Mouse (Mus musculus) kidney, embryonic 14.5 days (tissue): ENCODE measurements around the gene Lhx2. TPM values are rescaled to one million over a fixed set of nuclear protein-coding genes. Genes with fewer than 3 reads are reported as not detected.
A peak's percentile ranks its signal among the peaks of the same experiment; 100 is the strongest.

ENCODE experiments used
- ATAC-seq: fragments of 200-750 bp; cut with Nextera tagmentation; 2 replicates; pipeline ENCODE4 v1.8.0; 2017; ENCODE audit warnings: moderate number of reproducible peaks, mild to moderate bottlenecking, moderate TSS enrichment, moderate library complexity; ENCODE audit not compliant: low FRiP score, low TSS enrichment
- H3K27ac ChIP-seq: fragments of 300-500 bp; sonication (generic); 2 replicates; pipeline ENCODE4 v1.5.1; 2014; ENCODE audit warnings: low read depth, mild to moderate bottlenecking, low read length, moderate library complexity, mixed read lengths
- H3K27me3 ChIP-seq: fragments of 300-500 bp; sonication (generic); 2 replicates; pipeline ENCODE4 v1.6.1; 2014; ENCODE audit warnings: mild to moderate bottlenecking, low read length; ENCODE audit not compliant: control insufficient read depth, insufficient read depth
- H3K36me3 ChIP-seq: fragments of 300-500 bp; sonication (generic); 2 replicates; pipeline ENCODE4 v1.6.1; 2014; ENCODE audit warnings: low read length, mixed read lengths; ENCODE audit not compliant: control insufficient read depth, insufficient read depth
- H3K4me1 ChIP-seq: fragments of 300-500 bp; sonication (generic); 2 replicates; pipeline ENCODE4 v1.6.1; 2014; ENCODE audit warnings: low read length, mixed read lengths; ENCODE audit not compliant: control insufficient read depth, insufficient read depth
- H3K4me2 ChIP-seq: fragments of 300-500 bp; sonication (generic); replicated peaks from 2 replicates; pipeline ENCODE4 v1.6.1; 2014; ENCODE audit warnings: low read depth, mild to moderate bottlenecking, low read length
- H3K4me3 ChIP-seq: fragments of 300-500 bp; sonication (generic); 2 replicates; pipeline ENCODE4 v1.5.1; 2014; ENCODE audit warnings: mild to moderate bottlenecking, low read length
- H3K9ac ChIP-seq: fragments of 300-500 bp; sonication (generic); 2 replicates; pipeline ENCODE4 v1.6.1; 2014; ENCODE audit warnings: low read depth, mild to moderate bottlenecking, low read length, moderate library complexity
- H3K9me3 ChIP-seq: fragments of 300-500 bp; sonication (generic); 2 replicates; pipeline ENCODE4 v1.6.1; 2016; ENCODE audit warnings: low read length; ENCODE audit not compliant: control insufficient read depth
- WGBS: fragments of 180-500 bp; shearing (Covaris S2); extraction: QIAGEN DNeasy Blood & Tissue Kit; methylation state at CpG from one replicate; pipeline ENCODE4 v1.1.7; 2014; 5-methylcytosine and 5-hydroxymethylcytosine counted together
- polyA plus RNA-seq: library from polyadenylated mRNA; unstranded; fragments of >200 nt; fragmentation: Nextera tagmentation; extraction: Ambion mirVana; gene quantifications from 2 replicates; pipeline ENCODE4 v1.2.1, GENCODE M21; 2014

Lhx2 gene
- polyA plus RNA-seq, 1 experiment from 2014 or later: not detected

- 62% methylated on average over 5 of the region's 5 CpGs for WGBS
Measured at GRCm38 (mm10) chr2:38367852-38368251, 28.8 kb downstream of the Lhx2 start.

DNA sequence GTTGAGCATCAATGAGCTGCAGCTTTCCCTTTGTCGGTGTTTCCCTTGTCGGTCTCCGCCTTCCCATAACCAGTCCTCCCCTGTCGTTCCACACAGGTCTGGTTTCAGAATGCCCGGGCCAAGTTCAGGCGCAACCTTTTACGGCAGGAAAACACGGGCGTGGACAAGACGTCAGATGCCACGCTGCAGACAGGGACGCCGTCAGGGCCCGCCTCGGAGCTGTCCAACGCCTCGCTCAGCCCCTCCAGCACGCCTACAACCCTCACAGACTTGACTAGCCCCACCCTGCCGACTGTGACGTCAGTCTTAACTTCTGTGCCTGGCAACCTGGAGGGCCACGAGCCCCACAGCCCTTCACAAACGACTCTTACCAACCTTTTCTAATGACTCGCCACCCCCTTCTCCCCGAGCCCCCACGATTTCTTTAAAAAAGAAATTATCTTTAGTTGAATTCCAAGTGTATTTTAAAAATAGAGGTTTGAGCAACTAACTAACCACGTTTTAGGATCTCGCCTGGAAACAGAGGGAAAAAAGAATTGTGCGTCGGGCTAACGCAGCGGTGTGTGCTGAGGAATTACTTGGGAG, 29.8 kb downstream of the Lhx2 start:
- Histone ChIP-seq H3K4me1 (no peaks in the 10 kb centered on the region), H3K27ac (no peak overlapping the region), H3K36me3 (no peaks in the 10 kb centered on the region), H3K4me2 (peak overlapping the region; percentile 32), H3K4me3 (peak overlapping the region; percentile 2; the same call in 1 of the 2 replicates), H3K9ac (no peak overlapping the region), H3K9me3 (no peaks in the 10 kb centered on the region), H3K27me3 (peaks cover 69% of the 10 kb centered on the region)
- peak; percentile 81 for ATAC-seq
- 5% methylated on average over 31 of the region's 31 CpGs for WGBS

More at GRCm38 (mm10) chr2:38367852-38368251, 28.8 kb downstream of the Lhx2 start:
- Histone ChIP-seq H3K4me1 (no peaks in the 10 kb centered on the region), H3K27ac (no peak overlapping the region), H3K27me3 (peaks cover 77% of the 10 kb centered on the region), H3K9ac (no peak overlapping the region), H3K9me3 (no peaks in the 10 kb centered on the region), H3K36me3 (no peaks in the 10 kb centered on the region), H3K4me2 (no peak overlapping the region), H3K4me3 (no peak overlapping the region)
- no peak for ATAC-seq

DNA sequence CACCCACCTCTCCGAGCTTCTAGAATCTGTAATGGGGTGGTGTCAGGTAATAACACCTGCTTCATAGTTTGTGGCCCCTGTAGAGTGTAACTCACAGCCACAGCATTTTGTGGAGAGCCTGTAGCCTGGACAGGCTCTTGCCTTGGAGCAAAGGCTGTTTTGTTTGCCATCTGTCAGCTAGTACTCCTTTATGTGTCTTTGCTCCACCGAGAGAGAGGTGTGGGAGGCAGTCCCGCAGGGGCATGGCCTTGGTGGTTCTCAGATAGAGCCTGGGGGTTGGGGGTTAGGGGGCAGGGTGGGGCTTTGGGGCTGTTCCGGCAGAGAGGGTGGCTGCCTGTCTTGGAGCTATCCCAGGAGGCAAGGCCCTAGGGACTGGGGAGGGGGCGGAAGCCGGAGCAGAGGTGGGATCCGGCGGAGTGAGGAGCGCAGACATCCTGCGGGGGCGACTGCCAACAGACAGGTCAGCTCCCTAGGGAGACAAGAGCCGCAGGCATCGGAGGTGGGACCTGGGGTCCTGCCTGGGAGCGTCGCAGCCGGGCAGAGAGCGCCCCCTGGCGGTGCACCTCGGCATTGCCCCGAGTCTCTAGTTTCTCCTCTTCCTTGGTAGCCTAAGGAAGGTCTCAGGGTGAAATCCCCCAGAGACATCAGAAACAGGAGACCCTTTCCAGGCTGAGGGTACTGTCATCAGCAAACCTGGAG, 36.7 kb downstream of the Lhx2 start:
- 4% methylated on average over 20 of the region's 20 CpGs for WGBS
- H3K27ac ChIP-seq: no peak overlapping the region
- peak; percentile 73 for ATAC-seq
- no peaks in the 10 kb centered on the region for H3K9me3 ChIP-seq
- H3K4me2 ChIP-seq: peak overlapping the region; percentile 24; the same call in 1 of the 2 replicates
- no peaks in the 10 kb centered on the region for H3K4me1 ChIP-seq
- peaks cover 49% of the 10 kb centered on the region for H3K27me3 ChIP-seq
- H3K4me3 ChIP-seq: no peak overlapping the region
- no peak overlapping the region for H3K9ac ChIP-seq
- no peaks in the 10 kb centered on the region for H3K36me3 ChIP-seq

- H3K36me3 ChIP-seq: no peaks in the 10 kb centered on the region
- 81% methylated on average over 7 of the region's 7 CpGs for WGBS
- no peak overlapping the region for H3K27ac ChIP-seq
- peaks cover 41% of the 10 kb centered on the region for H3K27me3 ChIP-seq
- H3K9me3 ChIP-seq: no peaks in the 10 kb centered on the region
- no peak overlapping the region for H3K9ac ChIP-seq
- no peak overlapping the region for H3K4me2 ChIP-seq
- ATAC-seq: no peak
- H3K4me1 ChIP-seq: no peaks in the 10 kb centered on the region
- no peak overlapping the region for H3K4me3 ChIP-seq
Measured at GRCm38 (mm10) chr2:38377254-38377653, 38.2 kb downstream of the Lhx2 start.

DNA sequence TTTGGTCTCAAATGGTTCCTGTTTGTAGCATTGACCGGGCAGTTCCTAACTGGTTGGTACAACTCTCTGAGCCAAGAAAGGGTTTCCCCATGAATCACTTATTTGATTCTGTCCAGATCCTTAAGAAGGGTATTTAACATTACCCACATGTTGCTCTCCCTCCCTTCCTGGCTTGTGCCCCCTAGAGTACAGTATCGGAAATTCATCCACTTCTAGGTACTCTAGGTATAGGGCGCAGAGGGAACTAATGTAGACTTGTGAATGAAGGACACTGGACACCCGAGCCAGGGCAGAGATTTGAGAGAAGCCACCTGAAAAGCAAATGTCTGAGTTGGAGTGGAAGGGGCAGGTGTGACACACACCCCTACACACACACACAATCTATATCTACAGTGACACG, 39.3 kb downstream of the Lhx2 start:
- Histone ChIP-seq H3K36me3 (no peaks in the 10 kb centered on the region), H3K9me3 (no peaks in the 10 kb centered on the region), H3K4me2 (no peak overlapping the region), H3K27me3 (peaks cover 40% of the 10 kb centered on the region), H3K9ac (no peak overlapping the region), H3K4me3 (no peak overlapping the region), H3K4me1 (no peaks in the 10 kb centered on the region), H3K27ac (no peak overlapping the region)
- ATAC-seq: no peak
- 25% methylated on average over 5 of the region's 5 CpGs for WGBS

DNA sequence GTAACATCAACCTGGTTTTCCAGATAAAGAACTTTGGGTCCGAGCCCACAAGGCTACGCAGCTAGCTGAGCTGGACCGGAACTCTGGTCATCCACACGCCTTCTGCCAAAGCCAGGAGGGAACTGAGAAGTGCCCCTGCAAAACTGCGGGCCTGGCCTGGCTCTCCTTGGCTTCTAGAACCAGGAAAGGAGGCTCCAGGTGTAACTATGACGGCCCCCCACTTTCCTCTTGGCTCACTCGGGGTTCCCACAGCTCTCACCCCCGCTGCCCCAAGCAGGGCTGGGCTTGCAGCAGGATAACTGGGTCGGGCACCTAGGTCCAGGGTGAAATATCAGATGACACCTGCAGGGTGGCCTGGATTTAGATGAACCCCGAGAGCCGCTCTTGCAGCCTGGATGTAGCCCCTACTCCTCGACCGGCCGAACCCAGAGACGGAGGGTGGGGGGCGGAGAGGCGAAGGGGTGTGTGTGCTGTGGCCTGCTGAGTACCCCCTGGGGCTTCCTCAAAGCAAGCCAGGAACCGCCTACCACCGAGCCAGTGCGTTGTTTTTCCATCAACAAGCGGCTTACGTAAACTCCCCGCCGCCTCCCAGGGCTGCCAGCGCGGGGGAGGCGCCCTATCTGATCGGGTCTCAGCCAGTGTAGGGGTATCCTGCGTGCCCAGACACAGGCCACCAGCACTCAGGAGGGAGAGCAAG, 39.9 kb downstream of the Lhx2 start:
- Histone ChIP-seq H3K9me3 (no peaks in the 10 kb centered on the region), H3K4me1 (no peaks in the 10 kb centered on the region), H3K27me3 (peaks cover 36% of the 10 kb centered on the region), H3K4me2 (peak overlapping the region; percentile 32), H3K36me3 (no peaks in the 10 kb centered on the region), H3K27ac (no peak overlapping the region), H3K4me3 (peak overlapping the region; percentile 7; the same call in 1 of the 2 replicates), H3K9ac (no peak overlapping the region)
- WGBS: 5% methylated on average over 27 of the region's 29 CpGs
- 0 out of 2 replicates have a peak, but pooled peaks have one; percentile 21 for ATAC-seq

DNA sequence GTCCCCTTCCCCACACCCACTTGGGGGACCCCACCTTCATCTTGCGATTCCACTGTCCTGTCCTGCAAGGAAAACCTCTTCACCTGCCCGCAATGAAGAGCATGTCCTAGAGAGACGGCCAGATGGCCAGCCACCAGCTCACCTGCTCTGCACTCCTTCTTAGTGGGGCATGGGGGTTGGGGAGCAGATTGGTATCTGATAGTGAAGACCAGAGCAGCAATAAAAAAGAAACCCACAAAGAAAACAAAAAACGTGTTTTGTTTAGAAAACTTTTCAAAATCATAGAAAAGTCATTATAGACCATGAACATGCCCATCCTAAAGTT, 40.4 kb downstream of the Lhx2 start:
- H3K4me2 ChIP-seq: peak overlapping the region; percentile 32

DNA sequence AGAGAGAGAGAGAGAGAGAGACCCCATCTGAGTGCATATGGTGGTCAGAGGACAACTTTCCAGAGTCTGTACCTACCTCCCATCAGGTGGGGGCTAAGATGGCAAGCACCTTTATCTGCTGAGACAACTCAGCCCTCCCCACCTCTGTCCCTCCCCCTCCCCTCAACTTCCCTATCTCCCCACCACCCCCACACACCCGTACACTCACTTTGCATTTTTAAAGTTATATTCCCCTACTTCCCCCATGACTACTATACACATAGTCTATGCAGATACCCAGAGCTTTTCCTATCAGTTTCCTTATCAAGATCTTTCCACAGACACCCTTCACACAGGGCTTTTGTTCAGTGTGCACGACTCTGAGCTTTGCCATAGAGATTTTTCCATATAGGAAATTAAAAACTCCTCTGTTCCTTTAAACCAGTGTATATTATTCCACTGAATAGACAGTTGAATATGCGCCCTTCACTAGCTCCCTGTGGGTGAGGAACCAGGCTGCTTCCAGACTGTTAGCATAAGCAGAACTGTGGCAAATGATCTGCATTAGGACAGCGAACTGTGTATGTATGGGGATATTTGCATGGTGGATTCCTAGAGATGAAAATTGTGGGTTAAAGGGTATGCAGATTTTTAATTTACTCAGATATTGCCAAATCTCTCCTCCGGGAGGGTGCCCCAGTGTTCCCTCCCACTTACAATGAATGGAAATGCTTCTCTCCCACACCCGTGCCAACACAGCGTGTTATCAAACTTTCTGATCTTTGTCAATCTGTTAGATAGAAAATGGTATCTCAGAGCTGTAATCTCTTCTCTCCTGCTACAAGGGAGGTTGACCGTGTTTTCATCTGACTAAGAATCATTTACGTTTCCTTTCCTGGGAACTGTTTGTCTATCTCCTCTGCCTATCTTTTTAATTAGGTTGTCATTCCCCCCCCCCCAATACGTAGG, 41.3 kb downstream of the Lhx2 start:
- peaks cover 32% of the 10 kb centered on the region for H3K27me3 ChIP-seq
- H3K36me3 ChIP-seq: no peaks in the 10 kb centered on the region
- WGBS: 48% methylated on average over 10 of the region's 10 CpGs
- no peaks in the 10 kb centered on the region for H3K4me1 ChIP-seq
- no peak overlapping the region for H3K9ac ChIP-seq
- H3K4me3 ChIP-seq: no peak overlapping the region
- no peak overlapping the region for H3K27ac ChIP-seq
- no peak for ATAC-seq
- H3K9me3 ChIP-seq: no peaks in the 10 kb centered on the region
- no peak overlapping the region for H3K4me2 ChIP-seq

More for the DNA sequence above, 40.4 kb downstream of the Lhx2 start:
- no peaks in the 10 kb centered on the region for H3K9me3 ChIP-seq
- no peak overlapping the region for H3K27ac ChIP-seq
- WGBS: 8% methylated on average over 4 of the region's 4 CpGs
- H3K4me3 ChIP-seq: 0 out of 2 replicates have a peak overlapping the region, but pooled peaks have one; percentile 7
- ATAC-seq: no peak
- H3K36me3 ChIP-seq: no peaks in the 10 kb centered on the region
- H3K27me3 ChIP-seq: peaks cover 36% of the 10 kb centered on the region
- H3K4me1 ChIP-seq: no peaks in the 10 kb centered on the region
- H3K9ac ChIP-seq: no peak overlapping the region
